Mouse (Mus musculus) testis, adult 2 months (tissue): Measurements from ENCODE around the gene Celsr1.
"Not testable (repeated sequence)": the region's sequence is repeated elsewhere in the genome, so short reads cannot be mapped to it uniquely, and the experiment has no call there.

Experiments used
- CTCF ChIP-seq: fragments of 200-500 bp; IDR thresholded peaks from 2 replicates; pipeline ENCODE4 v1.5.1; 2012; ENCODE audit warnings: low read depth, mild to moderate bottlenecking, inconsistent platforms, low read length, moderate library complexity; ENCODE audit not compliant: control insufficient read depth, insufficient read depth, insufficient replicate concordance
- POLR2A ChIP-seq: fragments of 200-500 bp; IDR thresholded peaks from 2 replicates; pipeline ENCODE4 v1.6.1; 2012; ENCODE audit warnings: low read depth, mild to moderate bottlenecking, inconsistent platforms, low read length, moderate library complexity; ENCODE audit not compliant: control insufficient read depth

GRCm38 (mm10) chr15:86054861-86055260, 21.3 kb upstream of the Celsr1 start:
- not testable (repeated sequence) for TF ChIP-seq CTCF, POLR2A
